Mouse (Mus musculus): ENCODE measurements around the gene Trem3.

Trem3 gene

DNA sequence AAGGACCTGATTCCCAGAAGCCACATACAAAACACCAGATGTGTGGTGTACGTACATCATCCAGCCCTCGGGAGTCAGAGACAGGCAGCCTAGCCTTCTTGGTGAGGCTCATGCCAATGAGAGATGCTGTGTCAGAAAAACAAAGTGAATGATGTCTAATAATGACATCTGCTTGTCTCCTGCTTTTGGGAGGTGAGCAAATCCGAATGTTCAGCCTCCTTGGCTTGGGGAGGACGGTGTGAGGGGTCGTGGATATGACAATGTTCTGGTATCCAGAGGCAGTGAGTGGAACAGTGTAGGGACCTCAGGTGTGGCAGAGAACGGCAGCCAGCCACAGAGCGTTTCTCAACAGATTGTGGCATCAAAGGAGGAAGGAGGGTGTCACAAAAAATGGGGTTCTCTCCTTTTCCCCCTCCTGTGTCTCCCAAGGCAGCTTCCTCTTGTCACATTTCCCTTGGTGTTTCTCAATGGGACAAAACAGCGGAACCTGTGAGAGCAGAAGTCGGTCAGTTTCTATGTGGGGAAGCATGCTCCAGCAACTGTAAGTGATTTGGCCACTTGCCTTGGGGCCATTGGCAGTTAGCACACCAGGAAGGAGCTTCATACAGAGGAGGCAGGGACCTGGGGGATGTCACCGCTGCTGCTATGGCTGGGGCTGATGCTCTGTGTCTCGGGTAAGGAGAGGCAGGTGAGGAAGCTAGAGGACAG is at the start of gene Trem3:
Trem3 (plus strand) TSS at position 557 of the 708 bp plus-strand sequence.
- in situ Hi-C loops (cut with MboI; ENCODE audit: low sequenced_read_pairs), result no loop called here

DNA sequence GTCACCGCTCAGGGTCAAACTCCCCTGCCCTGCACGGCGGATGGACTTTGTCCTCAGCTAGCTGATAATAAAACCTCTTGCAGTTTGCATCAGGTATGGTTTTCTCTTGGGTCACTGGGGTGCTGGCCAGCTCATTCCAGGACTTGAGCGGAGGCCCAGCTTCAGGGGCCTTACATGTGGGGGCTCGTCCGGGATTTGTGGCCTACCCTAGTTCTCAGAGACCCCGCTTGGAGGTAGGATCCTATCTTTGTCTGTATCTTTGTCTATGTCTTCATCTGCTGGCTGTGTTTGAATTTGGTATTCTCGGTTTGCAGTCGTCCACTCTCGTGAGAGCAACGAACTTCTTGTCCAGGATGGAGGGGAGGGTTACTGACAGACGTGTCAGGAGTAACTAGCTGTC is 44.5 kb upstream of the Trem3 start:
- in situ Hi-C loops (cut with MboI; ENCODE audit: low sequenced_read_pairs), result no loop called here

GRCm38 (mm10) chr17:48212596-48212995 is 35.0 kb upstream of the Trem3 start:
- in situ Hi-C loops (cut with MboI; ENCODE audit: low sequenced_read_pairs), result no loop called here

DNA sequence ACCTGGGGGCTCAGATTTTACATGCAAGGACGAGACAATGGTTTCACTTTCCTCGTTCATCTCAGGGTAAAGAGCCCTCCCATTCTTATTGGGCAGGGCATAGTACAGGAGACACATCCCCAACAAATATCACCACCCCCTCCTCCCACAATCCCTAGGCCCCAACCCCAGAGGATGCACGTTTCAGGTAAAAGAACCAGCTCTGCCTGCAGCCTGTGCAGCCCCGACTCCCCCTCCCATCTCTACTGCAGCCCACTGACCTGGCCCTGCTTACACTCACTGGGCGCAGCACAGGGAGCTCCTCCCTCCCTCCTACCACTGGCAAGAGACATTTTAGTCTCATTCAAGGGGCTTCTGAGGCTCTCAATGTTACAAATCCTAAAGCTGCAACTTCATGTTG is 34.1 kb upstream of the Trem3 start:
- in situ Hi-C loops (cut with MboI; ENCODE audit: low sequenced_read_pairs), result no loop called here

DNA sequence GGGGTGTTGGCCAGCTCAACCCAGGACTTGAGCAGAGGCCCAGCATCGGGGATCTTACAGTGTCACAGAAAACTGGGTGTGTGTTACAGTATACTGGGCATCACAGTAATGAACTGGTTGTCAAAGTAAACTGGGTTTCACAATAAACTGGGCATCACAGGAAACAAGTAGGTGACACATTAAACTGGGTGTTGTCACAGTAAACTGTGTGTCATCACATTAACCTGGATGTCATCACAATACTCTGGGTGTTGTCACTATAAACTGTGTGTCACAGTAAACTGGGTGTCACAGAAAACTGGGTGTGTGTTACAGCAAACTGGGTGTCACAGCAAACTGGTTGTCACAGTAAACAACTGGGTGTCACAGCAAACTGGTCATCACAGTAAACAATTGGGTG is 32.1 kb upstream of the Trem3 start:
- in situ Hi-C loops (cut with MboI; ENCODE audit: low sequenced_read_pairs), result no loop called here

DNA sequence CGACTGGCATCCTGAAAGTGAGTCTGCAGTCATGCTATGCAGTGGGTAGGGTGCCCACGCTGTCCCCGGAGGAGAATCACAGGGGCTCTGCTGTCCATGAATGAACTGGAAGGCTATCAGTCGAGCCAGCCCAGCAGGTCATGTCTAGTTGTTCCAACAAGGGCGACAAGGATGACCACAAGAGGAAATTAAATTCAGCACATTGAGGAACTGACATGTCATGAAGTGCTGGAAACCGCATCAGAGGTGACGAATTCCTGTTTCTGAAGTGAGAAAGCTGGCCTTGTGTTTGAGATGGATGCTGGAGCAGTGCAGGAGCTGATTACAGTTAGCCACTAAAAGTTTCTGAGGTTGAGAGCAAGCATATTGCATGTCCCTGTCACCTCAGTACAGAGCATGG is 16.9 kb upstream of the Trem3 start:
- in situ Hi-C loops (cut with MboI; ENCODE audit: low sequenced_read_pairs), result no loop called here

DNA sequence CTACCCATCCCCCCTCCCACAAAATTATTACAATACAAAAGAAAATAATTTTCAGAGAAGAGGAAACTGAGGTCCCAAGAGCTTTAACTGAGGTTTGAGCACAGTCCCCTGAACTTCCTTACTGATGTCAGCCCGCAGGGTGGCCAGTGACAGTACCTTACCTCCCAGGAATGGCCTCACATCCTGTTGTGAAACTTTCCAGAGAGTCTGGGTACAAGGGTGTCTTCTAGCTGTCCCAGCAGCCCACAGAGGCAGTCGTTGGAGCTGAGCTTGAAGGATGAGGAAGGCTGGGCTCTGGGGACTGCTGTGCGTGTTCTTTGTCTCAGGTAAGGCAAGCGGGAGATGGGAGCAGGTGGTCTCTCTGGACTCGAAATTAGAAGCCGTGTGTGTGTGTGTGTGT is 15.1 kb upstream of the Trem3 start, which contains the start of gene Trem1:
Trem1 (plus strand) TSS at position 251 of the 400 bp plus-strand sequence.
- in situ Hi-C loops (cut with MboI; ENCODE audit: low sequenced_read_pairs), result no loop called here

- in situ Hi-C loops (cut with MboI; ENCODE audit: low sequenced_read_pairs), result no loop called here
These were observed 13.8 kb upstream of the Trem3 start for GRCm38 (mm10) chr17:48233789-48234188.

DNA sequence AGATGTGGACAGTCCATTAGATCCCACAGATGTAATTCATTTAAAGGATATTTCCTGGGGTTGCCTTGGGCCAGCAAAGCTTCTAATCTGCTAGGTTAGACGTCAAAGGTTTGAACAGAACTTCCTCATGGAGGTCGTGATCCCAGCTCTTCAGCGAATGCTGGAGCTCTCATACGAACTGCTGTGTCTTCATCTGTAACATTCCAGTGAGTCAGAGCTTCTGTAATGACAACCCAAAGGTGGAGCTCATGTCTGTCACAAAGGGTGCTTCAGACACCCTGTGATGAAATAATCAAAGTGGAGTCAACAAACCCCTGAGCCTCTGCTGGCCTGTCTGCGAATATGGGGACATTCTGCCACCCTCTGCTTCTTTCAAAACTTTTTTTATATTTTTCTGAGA is 13.0 kb upstream of the Trem3 start:
- in situ Hi-C loops (cut with MboI; ENCODE audit: low sequenced_read_pairs), result no loop called here

DNA sequence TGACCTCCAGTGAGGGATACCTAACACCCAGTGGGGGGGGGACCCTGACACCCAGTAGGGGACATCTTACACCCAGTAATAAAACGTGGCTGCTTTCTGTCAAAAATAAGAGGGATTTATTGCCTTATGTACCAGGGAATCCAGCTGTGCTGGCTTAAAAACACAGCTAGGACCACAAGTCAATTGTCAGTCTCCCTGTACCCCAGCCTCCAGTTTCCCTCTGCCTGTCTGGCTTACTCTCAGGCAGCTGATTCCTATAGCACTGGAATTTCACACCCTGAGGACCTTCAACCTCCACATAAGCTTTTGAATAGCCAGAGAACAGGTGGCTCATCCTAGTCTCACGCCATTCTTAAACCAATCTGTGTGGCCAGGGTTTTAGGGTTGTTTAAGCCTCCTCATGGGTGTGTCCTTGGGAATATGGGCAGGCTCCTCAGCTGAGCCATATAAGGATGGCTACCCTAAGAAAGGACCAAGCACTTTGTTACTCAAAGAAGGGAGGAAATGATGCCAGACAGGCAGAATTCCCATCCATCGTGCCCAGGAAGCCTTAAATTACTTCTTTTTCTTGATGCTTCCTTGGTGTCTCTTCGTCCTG is 11.7 kb upstream of the Trem3 start:
- in situ Hi-C loops (cut with MboI; ENCODE audit: low sequenced_read_pairs), result no loop called here

- in situ Hi-C loops (cut with MboI; ENCODE audit: low sequenced_read_pairs), result no loop called here
These were observed 10.0 kb upstream of the Trem3 start for GRCm38 (mm10) chr17:48237621-48238020.

- in situ Hi-C loops (cut with MboI; ENCODE audit: low sequenced_read_pairs), result no loop called here
These were observed 1.5 kb downstream of the Trem3 start for GRCm38 (mm10) chr17:48249039-48249438.

DNA sequence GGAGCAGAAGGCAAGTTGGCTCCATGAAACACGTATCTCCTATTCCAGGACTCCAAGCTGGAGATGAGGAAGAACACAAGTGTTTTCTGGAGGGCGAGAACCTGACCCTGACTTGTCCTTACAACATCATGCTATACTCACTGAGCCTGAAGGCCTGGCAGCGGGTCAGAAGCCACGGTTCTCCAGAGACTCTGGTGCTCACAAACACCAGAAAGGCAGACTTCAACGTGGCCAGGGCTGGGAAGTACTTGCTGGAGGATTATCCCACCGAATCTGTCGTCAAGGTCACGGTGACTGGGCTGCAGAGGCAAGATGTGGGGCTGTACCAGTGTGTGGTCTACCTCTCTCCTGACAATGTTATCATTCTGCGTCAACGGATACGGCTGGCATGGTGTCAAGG is 1.9 kb downstream of the Trem3 start:
- in situ Hi-C loops (cut with MboI; ENCODE audit: low sequenced_read_pairs), result no loop called here

DNA sequence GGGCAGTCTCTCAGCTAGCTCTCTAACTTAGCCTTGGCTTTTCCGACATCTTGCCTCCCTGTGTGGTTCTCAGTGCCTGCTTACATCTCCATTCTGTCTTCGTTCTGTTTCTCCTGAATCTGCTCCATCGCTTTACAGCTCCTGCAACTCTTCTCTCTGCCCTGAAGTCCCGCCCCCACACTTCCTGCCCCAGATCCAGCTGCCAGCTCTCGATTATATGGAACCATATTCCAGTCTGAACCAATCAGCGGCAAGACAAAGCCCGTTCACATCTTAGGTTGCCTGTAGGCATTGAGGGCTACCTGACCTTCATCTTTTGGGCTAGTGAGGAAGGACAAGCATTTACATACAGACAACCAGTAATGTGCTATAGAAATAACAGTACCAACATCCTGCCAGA is 3.1 kb downstream of the Trem3 start:
- in situ Hi-C loops (cut with MboI; ENCODE audit: low sequenced_read_pairs), result no loop called here

GRCm38 (mm10) chr17:48256575-48256974 is 9.0 kb downstream of the Trem3 start:
- in situ Hi-C loops (cut with MboI; ENCODE audit: low sequenced_read_pairs), result no loop called here

DNA sequence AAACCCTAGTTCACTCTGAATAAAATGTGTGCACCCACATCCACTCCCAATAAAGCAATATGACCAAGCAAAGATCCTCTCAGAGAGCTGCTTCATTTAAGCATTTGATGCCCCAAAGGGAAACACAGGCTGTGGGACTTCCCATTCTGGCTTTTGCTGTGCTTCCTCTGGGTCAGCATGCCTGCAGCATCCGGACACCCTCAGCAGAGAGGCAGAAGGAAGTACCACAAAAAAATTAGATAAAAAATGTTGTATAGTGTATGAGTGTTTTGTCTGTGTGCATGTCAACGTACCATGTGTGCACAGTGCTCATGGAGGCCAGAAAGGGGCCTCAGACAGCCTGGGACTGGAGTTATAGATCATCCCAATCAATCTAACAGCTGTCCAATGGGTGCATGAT is 14.3 kb downstream of the Trem3 start:
- in situ Hi-C loops (cut with MboI; ENCODE audit: low sequenced_read_pairs), result no loop called here

DNA sequence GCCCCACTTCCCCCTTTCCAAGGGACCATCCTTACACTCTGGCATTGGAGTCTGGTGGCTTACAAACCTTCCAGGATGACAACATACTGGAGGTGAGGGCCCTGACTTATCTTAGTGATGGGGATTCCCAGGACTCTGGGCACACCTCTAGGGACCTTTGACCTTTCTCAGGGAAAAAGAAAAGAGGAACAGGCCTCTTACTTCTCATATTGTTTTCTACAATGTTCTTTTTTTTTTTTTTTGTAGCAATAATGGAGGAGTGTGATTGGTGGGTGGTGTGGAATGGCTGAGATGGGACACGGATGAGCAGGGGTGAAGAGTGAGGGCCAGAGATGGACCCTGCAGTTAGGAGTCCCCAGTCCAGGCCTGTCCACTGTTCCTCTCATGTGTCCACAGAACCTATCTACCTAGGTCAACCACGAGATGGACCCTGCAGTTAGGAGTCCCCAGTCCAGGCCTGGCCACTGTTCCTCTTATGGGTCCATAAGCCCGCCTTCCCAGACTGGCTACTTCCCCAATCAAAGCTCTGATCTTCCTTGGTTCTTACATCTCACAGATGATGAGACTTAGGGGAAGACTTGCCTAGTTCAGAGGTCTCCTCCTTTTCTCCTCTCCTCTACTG is 16.3 kb downstream of the Trem3 start, which contains the start of gene Treml4:
Treml4 (plus strand) TSS at position 555 of the 622 bp plus-strand sequence.
- in situ Hi-C loops (cut with MboI; ENCODE audit: low sequenced_read_pairs), result no loop called here

DNA sequence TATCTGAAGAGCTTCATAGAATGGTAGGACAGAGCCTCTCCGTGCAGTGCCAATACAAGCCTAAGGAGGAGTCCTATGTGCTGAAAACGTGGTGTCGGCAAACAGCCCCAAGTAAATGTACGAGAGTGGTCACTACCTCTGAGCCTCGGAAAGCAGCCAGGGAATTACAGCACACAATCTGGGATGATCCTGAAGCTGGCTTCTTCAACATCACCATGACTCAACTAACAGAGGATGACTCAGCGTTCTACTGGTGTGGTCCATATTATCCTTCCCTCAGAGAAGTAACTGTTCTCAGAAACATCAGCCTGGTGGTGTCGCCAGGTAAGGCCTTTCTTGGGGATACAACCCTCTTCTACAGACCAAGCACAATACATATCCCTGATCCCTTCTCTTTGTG is 17.1 kb downstream of the Trem3 start:
- in situ Hi-C loops (cut with MboI; ENCODE audit: low sequenced_read_pairs), result no loop called here

- in situ Hi-C loops (cut with MboI; ENCODE audit: low sequenced_read_pairs), result no loop called here
These were observed 18.6 kb downstream of the Trem3 start for GRCm38 (mm10) chr17:48266138-48266537.

- in situ Hi-C loops (cut with MboI; ENCODE audit: low sequenced_read_pairs), result no loop called here
These were observed 19.2 kb downstream of the Trem3 start for GRCm38 (mm10) chr17:48266610-48267304.

GRCm38 (mm10) chr17:48267591-48267990 is 20.0 kb downstream of the Trem3 start:
- in situ Hi-C loops (cut with MboI; ENCODE audit: low sequenced_read_pairs), result no loop called here

DNA sequence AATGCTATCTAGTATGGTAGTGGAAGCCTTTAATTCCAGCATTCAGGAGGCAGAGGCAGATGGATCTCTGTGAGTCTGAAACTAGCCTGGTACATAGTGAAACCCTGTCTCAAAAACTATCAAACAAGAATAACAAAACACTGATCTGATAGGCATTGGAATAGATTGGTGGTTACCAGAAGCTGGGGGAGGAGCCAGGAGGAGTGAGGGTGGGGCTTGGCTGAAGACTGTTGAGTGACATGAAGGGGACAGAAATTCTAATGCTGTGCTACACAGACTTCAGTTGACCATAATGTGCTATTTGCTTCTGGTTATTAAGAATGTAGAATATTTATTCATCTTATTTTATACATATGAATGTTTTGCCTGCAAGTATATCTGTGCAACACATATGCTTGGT is 20.7 kb downstream of the Trem3 start:
- in situ Hi-C loops (cut with MboI; ENCODE audit: low sequenced_read_pairs), result no loop called here
